Mouse (Mus musculus) stomach, postnatal 0 days (tissue): ENCODE results near the gene Nlrc5.

Source experiments
- CTCF ChIP-seq: IDR thresholded peaks from 2 replicates; pipeline ENCODE4 v1.5.1; 2016; ENCODE audit warnings: antibody characterized with exemption, low read depth, mild to moderate bottlenecking, moderate library complexity
- EP300 ChIP-seq: optimal IDR thresholded peaks from 2 replicates; pipeline ENCODE3; 2016; ENCODE audit warnings: antibody characterized with exemption

GRCm38 (mm10) chr8:94537456-94537855 is 103.3 kb downstream of the Nlrc5 start:
- TF ChIP-seq EP300 (no peak), CTCF (no peak)
